Mouse (Mus musculus): ENCODE measurements around the gene Rpl29.

Gene Rpl29

GRCm38 (mm10) chr9:106473081-106473752 lies 44.0 kb downstream of the Rpl29 start:
- no peak for DNase-seq (ENCODE audit: low read depth)

GRCm38 (mm10) chr9:106473753-106474105 lies 44.5 kb downstream of the Rpl29 start:
- DNase-seq (ENCODE audit: low read depth), result no peak

- DNase-seq (ENCODE audit: low read depth), result no peak
These were observed 45.2 kb downstream of the Rpl29 start for GRCm38 (mm10) chr9:106474456-106474855.

DNA sequence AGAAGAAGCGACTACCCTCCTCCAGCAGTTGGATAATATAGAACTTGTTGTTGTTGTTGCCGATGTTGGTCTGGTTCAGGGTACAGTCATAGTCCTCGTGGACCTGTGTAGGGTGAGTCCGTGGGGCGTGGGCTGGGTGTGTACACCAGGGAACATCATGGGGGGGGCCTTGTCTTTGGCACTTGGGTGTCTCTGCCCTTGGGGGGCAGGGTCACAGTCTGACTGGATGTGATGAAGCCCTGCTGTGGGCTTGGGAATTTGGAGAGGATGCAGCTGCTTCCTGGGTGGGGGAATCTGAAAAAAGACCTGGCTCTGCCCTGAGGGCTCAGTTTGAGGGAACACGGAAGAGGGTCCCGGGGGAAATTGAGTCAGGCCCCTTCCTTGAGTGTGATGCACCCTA lies 45.8 kb downstream of the Rpl29 start:
- DNase-seq (ENCODE audit: low read depth), result no peak

DNA sequence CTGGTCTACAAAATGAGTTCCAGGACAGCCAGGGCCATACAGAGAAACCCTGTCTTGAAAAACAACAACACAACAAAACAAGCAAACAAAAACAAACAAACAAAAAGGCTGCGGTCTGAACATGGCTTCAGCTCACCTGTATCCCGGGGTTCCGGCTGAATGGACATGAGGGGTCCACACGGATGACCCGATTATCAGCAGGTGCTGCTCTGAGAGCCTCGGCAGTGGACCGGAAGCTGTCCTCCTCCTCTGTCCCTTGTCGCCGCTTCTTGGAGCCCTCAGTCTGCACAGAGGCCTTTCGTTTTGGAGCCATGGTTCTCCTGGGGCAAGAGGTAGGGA lies 46.4 kb downstream of the Rpl29 start, which contains the start of gene Rrp9:
Gene Rrp9 (plus strand): TSS at position 301 of the 339 bp plus-strand sequence.
- no peak for DNase-seq (ENCODE audit: low read depth)

DNA sequence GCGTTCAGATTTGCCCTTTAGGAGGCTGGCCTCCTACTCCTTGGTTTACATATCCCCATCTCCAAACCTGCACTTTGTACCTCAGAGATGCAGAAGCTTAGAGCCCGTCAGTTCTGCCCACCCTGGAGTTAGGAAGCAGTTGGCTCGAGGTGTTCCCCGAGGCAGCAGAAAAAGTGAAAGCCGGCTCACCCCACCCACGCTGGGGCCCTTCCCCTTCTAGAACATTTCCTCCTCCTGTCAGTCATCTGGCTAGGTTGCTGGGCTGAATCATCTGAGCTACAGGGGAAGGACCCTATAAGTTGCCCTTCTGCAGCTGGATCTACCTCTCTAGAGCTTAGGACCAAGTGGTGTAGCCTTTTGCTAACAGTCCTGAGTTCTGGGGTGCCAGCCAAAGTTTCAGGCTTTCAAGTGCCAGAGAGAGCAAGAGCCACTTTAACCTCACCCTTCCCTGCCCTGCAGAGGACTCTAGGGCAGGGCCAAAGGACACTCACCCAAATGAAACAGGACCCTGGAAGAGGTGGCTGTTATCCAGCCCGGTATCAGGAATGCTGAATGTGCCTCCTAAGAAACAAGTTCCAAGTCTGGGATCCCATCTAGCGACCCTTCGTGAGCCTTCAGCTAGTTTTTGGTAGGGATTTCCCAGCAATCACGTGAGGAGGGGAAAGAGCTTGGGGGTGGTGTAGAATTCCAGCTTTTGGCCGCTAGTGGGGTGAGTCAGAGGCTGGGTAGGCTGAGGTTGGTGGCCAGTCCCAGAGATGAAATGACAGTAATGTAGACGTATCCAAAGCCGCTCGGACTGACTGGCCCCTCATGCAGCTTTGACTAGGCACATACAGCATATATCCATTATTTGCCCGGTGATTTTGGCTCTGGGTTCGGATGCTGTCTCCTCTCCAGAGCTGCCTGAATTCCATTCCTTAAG lies 47.0 kb downstream of the Rpl29 start:
- no peak for DNase-seq (ENCODE audit: low read depth)

DNA sequence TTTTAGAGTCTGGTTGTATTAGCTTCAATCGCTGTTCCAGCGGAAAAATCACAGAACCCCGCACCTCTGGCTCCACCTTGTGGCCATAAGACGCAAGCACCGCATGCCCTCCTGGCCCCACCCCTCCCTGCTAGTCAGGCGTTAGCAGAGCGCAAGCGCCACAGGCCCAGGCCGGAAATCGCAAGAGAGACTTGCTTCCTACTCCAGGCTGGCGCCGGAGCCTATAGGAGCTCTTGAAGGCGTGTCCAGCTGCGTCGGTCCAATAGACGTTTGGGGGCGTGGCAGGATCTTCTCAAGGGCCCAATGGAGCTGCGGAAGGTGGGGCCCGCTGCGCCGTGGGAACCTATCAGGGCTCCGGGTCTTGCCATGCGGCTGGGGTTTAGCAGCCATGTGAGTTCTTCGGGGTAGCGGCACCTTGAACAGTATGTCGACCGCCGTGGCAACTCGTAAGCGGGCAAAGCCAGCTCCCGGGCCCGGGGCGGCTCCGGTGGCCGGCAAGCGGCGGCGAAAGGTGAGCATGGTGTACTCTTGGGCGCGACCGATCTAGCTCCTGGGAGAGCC lies 47.8 kb downstream of the Rpl29 start, which contains the start of gene Parp3:
Gene Parp3 (minus strand): TSS at position 26 of the 561 bp plus-strand sequence.
- DNase-seq (ENCODE audit: low read depth), result peak; percentile 100

DNA sequence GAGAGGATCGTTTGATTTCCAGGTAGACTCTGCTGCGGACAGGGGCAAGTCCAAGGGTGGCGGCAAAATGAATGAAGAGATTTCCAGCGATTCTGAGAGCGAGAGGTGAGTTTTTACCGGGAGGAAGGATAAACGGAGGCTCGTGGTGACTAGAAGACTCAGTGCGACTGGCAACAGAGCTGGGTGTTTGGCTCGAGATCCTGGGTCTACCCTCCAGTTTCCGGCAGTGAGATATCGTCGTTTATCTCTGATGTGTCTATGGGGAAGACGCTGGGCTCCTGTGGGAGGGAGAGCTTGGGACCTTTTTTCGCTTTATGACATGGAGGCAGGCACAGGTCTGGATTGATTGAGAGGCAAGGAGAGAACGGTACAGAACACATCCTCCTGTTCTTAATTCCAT lies 48.4 kb downstream of the Rpl29 start:
- DNase-seq (ENCODE audit: low read depth), result no peak

DNA sequence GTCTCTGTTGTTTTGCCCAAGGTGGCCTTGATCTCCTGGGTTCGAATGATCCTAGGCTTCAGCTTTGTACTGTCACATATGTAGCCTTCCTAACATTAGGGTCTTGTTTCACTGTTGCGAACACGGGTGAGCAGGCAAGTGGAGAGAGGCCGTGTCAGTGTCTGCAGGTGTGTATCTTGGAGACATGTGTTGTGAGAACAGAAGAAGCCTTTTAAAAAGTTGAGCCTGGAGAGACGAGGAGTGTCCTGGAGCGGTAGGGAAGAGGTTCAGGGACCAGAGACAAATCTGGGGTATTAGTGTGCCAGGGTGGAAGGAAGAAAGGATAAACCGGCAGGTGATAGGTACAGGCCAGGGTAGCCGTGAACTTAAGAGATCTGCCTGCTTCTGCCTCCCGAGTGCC lies 48.8 kb downstream of the Rpl29 start:
- no peak for DNase-seq (ENCODE audit: low read depth)

DNA sequence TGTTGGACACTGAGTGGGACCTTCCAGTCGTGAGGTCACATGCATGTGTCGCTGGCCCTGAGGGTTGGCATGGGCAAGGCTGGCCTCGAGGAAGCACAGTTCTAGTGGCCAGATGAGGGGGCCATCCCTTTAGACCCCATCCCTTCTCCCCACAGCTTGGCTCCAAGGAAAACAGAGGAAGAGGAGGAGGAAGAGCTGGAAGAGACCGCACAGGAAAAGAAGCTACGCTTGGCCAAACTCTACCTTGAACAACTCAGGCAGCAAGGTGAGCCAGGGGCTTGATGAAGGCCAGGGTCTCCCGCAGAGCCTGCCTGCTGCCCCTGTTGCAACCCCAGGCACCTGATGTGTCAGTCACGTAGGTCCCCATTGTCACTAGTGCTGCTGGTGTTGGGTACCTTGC lies 51.3 kb downstream of the Rpl29 start:
- DNase-seq (ENCODE audit: low read depth), result no peak

DNA sequence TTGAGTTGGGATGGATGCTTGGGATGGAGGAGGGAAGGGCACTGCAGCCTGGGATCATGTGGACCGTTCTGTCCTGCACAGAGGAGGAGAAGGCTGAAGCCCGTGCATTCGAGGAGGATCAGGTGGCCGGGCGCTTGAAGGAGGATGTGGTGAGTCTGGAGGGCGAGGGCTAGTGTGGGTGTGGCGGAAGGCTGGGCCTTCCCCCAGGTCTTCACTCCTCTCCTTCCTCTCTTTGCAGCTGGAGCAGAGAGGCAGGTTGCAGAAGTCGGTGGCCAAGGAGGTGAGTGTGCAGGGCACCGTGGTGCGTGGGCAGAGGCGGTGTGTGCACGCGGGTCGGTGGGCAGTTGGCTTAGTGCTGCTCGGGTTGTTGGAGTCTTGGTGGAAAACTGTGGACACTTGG lies 51.8 kb downstream of the Rpl29 start:
- DNase-seq (ENCODE audit: low read depth), result no peak

Data from c-Kit-positive CD71-negative TER-119-negative erythroid progenitor cells, embryonic 14.5 days (primary cell).